Mouse (Mus musculus) stomach, postnatal 0 days (tissue): ENCODE measurements around the gene Gm1043. TPM values are rescaled to one million over a fixed set of nuclear protein-coding genes. Genes with fewer than 3 reads are reported as not detected.

ENCODE experiments used
- ATAC-seq: fragments of 200-750 bp; cut with Nextera tagmentation; 2 replicates; pipeline ENCODE4 v1.8.0; 2017; ENCODE audit not compliant: low FRiP score, low TSS enrichment
- DNase-seq: peaks from one replicate; pipeline ENCODE4 v3.0.0-alpha.2; 2016; ENCODE audit warnings: low spot score
- H3K27ac ChIP-seq: fragments of 300-500 bp; sonication (generic); replicated peaks from 2 replicates; pipeline ENCODE4 v1.5.1; 2014; ENCODE audit warnings: mild to moderate bottlenecking, control low read depth
- H3K27me3 ChIP-seq: fragments of 300-500 bp; sonication (generic); 2 replicates; pipeline ENCODE4 v1.6.1; 2014; ENCODE audit warnings: low read length; ENCODE audit not compliant: control insufficient read depth, insufficient read depth
- H3K36me3 ChIP-seq: fragments of 300-500 bp; sonication (generic); 2 replicates; pipeline ENCODE4 v1.6.1; 2014; ENCODE audit warnings: low read length, mixed read lengths; ENCODE audit not compliant: control insufficient read depth, insufficient read depth
- H3K4me1 ChIP-seq: fragments of 300-500 bp; sonication (generic); replicated peaks from 2 replicates; pipeline ENCODE4 v1.6.1; 2014; ENCODE audit warnings: antibody characterized with exemption; ENCODE audit not compliant: control insufficient read depth, insufficient read depth
- H3K4me2 ChIP-seq: fragments of 300-500 bp; sonication (generic); replicated peaks from 2 replicates; pipeline ENCODE4 v1.6.1; 2014; ENCODE audit warnings: low read depth, mild to moderate bottlenecking, control low read depth, moderate library complexity
- H3K4me3 ChIP-seq: fragments of 300-500 bp; sonication (generic); 2 replicates; pipeline ENCODE4 v1.5.1; 2014; ENCODE audit warnings: low read depth, low read length, control low read depth
- H3K9ac ChIP-seq: fragments of 300-500 bp; sonication (generic); 2 replicates; pipeline ENCODE4 v1.6.1; 2014; ENCODE audit warnings: mild to moderate bottlenecking, low read length, control low read depth, mixed read lengths
- H3K9me3 ChIP-seq: fragments of 300-500 bp; sonication (generic); 2 replicates; pipeline ENCODE4 v1.6.1; 2016; ENCODE audit warnings: low read length; ENCODE audit not compliant: control insufficient read depth
- CTCF ChIP-seq: IDR thresholded peaks from 2 replicates; pipeline ENCODE4 v1.5.1; 2016; ENCODE audit warnings: antibody characterized with exemption, low read depth, mild to moderate bottlenecking, moderate library complexity
- EP300 ChIP-seq: optimal IDR thresholded peaks from 2 replicates; pipeline ENCODE3; 2016; ENCODE audit warnings: antibody characterized with exemption
- WGBS: fragments of 180-500 bp; shearing (Covaris S2); extraction: QIAGEN DNeasy Blood & Tissue Kit; methylation state at CpG from one replicate; pipeline ENCODE4 v1.1.7; 2014; 5-methylcytosine and 5-hydroxymethylcytosine counted together
- polyA plus RNA-seq: library from polyadenylated mRNA; unstranded; fragments of >200 nt; fragmentation: Nextera tagmentation; extraction: Ambion mirVana; gene quantifications from 2 replicates; pipeline ENCODE4 v1.2.1, GENCODE M21; 2015

The Gm1043 gene
- polyA plus RNA-seq, 1 experiment from 2014 or later, result 0.02 TPM

DNA sequence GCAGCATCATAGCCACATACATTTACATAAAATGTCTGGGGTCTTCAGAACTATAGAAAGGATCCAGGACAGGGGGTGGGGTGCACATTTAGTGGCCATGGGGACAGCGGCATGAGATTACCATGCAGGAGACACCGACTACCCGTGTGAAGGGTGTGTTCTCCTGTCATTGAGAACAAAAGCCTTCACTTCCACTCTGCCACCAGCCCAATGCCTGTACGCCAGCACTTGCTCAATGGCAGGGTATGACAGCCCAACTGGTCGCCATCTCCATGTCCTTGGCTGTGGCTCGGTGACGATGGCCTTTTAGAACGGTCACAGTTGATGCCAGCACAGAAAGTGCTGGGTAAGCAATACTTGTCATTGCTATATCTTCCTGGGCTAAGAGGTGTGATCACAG is 111.0 kb downstream of the Gm1043 start:
- H3K9me3 ChIP-seq, result no peaks in the 10 kb centered on the region
- no peaks in the 10 kb centered on the region for H3K36me3 ChIP-seq
- H3K4me1 ChIP-seq, result peaks cover 3% of the 10 kb centered on the region; the same call in 1 of the 2 replicates
- ATAC-seq (no peak), DNase-seq (no peak)
- no peak overlapping the region for H3K9ac ChIP-seq
- 80% methylated on average over 8 of the region's 8 CpGs for WGBS
- no peak overlapping the region for H3K27ac ChIP-seq
- no peak for TF ChIP-seq CTCF
- TF ChIP-seq EP300, result no peak
- H3K4me2 ChIP-seq, result no peak overlapping the region
- no peaks in the 10 kb centered on the region for H3K27me3 ChIP-seq
- no peak overlapping the region for H3K4me3 ChIP-seq

GRCm38 (mm10) chr5:37196666-37197250 is 111.6 kb downstream of the Gm1043 start:
- WGBS, result 30% methylated on average over 10 of the region's 10 CpGs
- no peaks in the 10 kb centered on the region for H3K36me3 ChIP-seq
- no peak overlapping the region for H3K4me3 ChIP-seq
- H3K9me3 ChIP-seq, result no peaks in the 10 kb centered on the region
- no peak overlapping the region for H3K4me2 ChIP-seq
- peaks cover 3% of the 10 kb centered on the region; the same call in 1 of the 2 replicates for H3K4me1 ChIP-seq
- H3K9ac ChIP-seq, result no peak overlapping the region
- TF ChIP-seq CTCF, result no peak
- TF ChIP-seq EP300, result no peak
- no peaks in the 10 kb centered on the region for H3K27me3 ChIP-seq
- ATAC-seq, result no peak
- no peak for DNase-seq
- no peak overlapping the region for H3K27ac ChIP-seq

DNA sequence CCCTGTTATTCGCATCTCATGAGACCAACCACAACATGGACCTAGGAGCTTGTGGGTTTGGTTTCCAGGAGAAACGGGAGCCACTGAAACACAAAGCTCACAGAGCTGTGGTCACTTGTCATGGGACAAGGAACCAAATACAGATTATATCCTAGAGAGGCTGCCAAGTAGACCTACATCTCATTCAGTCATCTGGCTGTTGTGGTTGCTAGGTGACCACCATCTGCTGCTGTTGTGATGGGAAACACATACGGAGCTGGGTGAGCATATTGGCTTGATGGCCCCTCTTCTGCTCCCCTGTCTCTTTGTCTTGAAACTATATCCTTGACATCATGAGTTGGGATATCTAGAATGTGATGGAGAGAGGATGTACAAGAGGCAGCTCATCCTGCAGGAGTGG is 112.3 kb downstream of the Gm1043 start:
- no peak for ATAC-seq
- Histone ChIP-seq H3K27me3 (no peaks in the 10 kb centered on the region), H3K36me3 (no peaks in the 10 kb centered on the region), H3K4me3 (no peak overlapping the region), H3K4me2 (no peak overlapping the region), H3K27ac (no peak overlapping the region), H3K9me3 (no peaks in the 10 kb centered on the region), H3K4me1 (peaks cover 3% of the 10 kb centered on the region; the same call in 1 of the 2 replicates), H3K9ac (no peak overlapping the region)
- WGBS, result 60% methylated on average over 3 of the region's 3 CpGs
- DNase-seq, result no peak
- TF ChIP-seq CTCF, result no peak
- TF ChIP-seq EP300, result no peak

DNA sequence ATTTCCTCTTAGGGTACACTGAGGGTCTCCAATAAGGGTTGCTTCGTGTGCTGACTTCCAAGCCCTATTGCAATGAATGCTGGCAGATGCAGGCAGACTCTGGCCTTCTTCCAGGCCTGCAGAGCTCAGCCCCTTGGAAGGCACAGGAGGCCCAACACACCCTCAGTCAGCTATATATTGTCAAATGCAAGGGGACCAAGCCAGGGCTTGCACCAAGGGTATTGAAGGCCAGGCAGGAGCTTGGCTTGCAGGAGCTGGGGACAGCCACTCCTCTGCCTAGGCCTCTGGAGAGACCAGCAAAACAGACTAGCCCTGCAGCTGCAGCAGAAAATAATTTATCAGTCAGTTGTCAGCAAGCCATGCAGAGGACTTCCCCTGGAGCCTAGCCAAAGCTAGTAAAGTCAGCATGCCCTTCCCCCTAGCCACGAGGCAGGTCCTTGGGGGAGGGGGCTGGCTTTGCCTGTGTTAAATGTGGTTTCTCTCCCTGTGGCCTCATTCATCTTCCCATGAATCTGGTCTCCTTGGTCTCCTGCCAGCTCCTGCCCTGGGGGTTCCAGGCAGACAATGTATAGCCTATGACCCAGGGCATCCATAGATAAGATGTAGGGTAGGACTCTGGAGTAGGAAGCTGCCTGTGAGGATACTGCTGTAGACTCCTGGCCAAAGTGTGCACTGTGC is 113.0 kb downstream of the Gm1043 start:
- Histone ChIP-seq H3K27me3 (no peaks in the 10 kb centered on the region), H3K4me3 (no peak overlapping the region), H3K9ac (no peak overlapping the region), H3K9me3 (no peaks in the 10 kb centered on the region), H3K27ac (no peak overlapping the region), H3K4me1 (peaks cover 3% of the 10 kb centered on the region; the same call in 1 of the 2 replicates), H3K4me2 (no peak overlapping the region), H3K36me3 (no peaks in the 10 kb centered on the region)
- DNase-seq (no peak), ATAC-seq (no peak)
- TF ChIP-seq CTCF (no peak), EP300 (no peak)
- 16% methylated on average over 2 of the region's 2 CpGs for WGBS

DNA sequence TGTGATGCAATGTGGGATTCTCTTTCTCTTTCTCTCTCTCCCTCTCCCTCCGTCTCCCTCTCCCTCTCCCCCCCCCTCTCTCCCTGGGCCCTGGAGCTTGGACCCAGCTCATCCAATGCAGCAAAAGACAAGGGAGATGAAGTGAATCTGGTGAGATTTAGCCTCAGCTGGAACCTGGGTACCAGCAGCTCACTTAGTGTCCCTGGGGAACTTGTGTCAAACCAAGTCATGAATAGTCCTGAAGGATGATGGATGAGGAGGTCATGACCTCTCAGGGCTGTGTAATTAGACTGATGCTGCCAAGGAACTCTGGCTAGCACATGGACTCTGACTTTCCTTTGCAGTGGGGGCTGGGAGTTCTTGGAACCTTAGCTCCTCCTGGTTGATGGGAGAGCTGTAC is 117.1 kb downstream of the Gm1043 start:
- no peak for DNase-seq
- Histone ChIP-seq H3K4me1 (peaks cover 3% of the 10 kb centered on the region; the same call in 1 of the 2 replicates), H3K4me3 (no peak overlapping the region), H3K9me3 (no peaks in the 10 kb centered on the region), H3K36me3 (no peaks in the 10 kb centered on the region), H3K27ac (no peak overlapping the region), H3K27me3 (no peaks in the 10 kb centered on the region), H3K4me2 (no peak overlapping the region), H3K9ac (no peak overlapping the region)
- TF ChIP-seq EP300, result no peak
- TF ChIP-seq CTCF, result no peak
- no peak for ATAC-seq
- 25% methylated on average over 1 of the region's 1 CpGs for WGBS

GRCm38 (mm10) chr5:37204886-37205285 is 119.7 kb downstream of the Gm1043 start:
- no peaks in the 10 kb centered on the region for H3K4me1 ChIP-seq
- TF ChIP-seq CTCF, result no peak
- no peak for TF ChIP-seq EP300
- ATAC-seq (no peak), DNase-seq (no peak)
- 55% methylated on average over 7 of the region's 7 CpGs for WGBS
- no peak overlapping the region for H3K4me2 ChIP-seq
- no peak overlapping the region for H3K27ac ChIP-seq
- no peak overlapping the region for H3K9ac ChIP-seq
- no peaks in the 10 kb centered on the region for H3K36me3 ChIP-seq
- no peak overlapping the region for H3K4me3 ChIP-seq
- no peaks in the 10 kb centered on the region for H3K9me3 ChIP-seq
- H3K27me3 ChIP-seq, result no peaks in the 10 kb centered on the region
